Mouse (Mus musculus) forebrain, embryonic 10.5 days (tissue): ENCODE results near the gene Tagap. TPM values are rescaled to one million over a fixed set of nuclear protein-coding genes. Genes with fewer than 3 reads are reported as not detected.

Source experiments
- DNase-seq: peaks from one replicate; pipeline ENCODE4 v3.0.0-alpha.2; 2017; ENCODE audit warnings: low spot score; ENCODE audit errors: extremely low spot score
- H3K27ac ChIP-seq: fragments of 300-500 bp; sonication (generic); 2 replicates; pipeline ENCODE4 v1.5.1; 2016; ENCODE audit warnings: mild to moderate bottlenecking
- H3K27me3 ChIP-seq: fragments of 300-500 bp; sonication (generic); 2 replicates; pipeline ENCODE4 v1.6.1; 2016; ENCODE audit warnings: mild to moderate bottlenecking; ENCODE audit not compliant: poor library complexity, severe bottlenecking
- H3K36me3 ChIP-seq: fragments of 300-500 bp; sonication (generic); replicated peaks from 2 replicates; pipeline ENCODE4 v1.6.1; 2016; ENCODE audit warnings: mild to moderate bottlenecking, moderate library complexity
- H3K4me1 ChIP-seq: fragments of 300-500 bp; sonication (generic); 2 replicates; pipeline ENCODE4 v1.6.1; 2016
- H3K4me3 ChIP-seq: fragments of 300-500 bp; sonication (generic); 2 replicates; pipeline ENCODE4 v1.5.1; 2016; ENCODE audit warnings: mild to moderate bottlenecking, moderate library complexity
- H3K9me3 ChIP-seq: fragments of 300-500 bp; sonication (generic); 2 replicates; pipeline ENCODE4 v1.6.1; 2016; ENCODE audit warnings: mild to moderate bottlenecking, moderate library complexity
- WGBS: fragments of 180-500 bp; shearing (Covaris S2); methylation state at CpG from one replicate; pipeline ENCODE4 v1.1.7; 2016; 5-methylcytosine and 5-hydroxymethylcytosine counted together
- polyA plus RNA-seq: library from polyadenylated mRNA; unstranded; fragments of >200 nt; fragmentation: Nextera tagmentation; extraction: Ambion mirVana; gene quantifications from 2 replicates; pipeline ENCODE4 v1.2.1, GENCODE M21; 2016

Tagap gene
- 0.29 and 0.37 TPM in 2 replicates for polyA plus RNA-seq

DNA sequence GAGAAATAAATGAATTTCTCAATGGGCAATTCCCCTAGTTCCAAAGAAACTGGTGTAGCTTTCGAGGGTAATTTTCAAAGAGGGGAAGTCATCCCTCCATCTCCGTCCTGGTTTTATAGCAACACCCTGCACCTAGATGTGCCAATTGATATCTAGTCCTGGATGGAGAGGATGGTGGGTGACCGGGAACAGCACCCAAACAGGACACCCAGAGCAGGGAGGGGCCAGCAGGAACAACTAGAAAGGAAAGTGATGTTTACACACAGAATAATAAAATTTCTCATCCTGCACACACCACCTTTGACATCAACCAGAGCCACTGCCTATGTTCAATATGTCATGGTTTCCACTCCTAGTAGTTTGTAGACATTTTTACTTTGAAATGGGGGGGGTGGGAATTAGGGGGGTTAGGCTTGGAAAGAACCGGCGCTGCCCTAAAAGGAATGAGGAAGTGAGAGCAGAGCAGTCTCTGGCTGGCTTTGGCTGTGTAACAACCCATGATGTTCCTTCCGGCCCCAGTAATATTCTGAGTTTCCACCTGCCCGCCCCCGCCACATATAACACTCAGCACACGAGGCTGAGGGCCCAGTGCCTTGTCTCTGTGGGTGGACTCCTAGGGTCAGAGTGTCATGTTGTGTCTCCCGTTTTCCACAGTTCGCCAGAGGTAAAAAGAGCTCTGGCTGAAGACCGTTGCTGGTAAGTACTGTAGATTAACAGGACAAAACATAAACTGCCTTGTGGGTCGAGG, at the start of gene Tagap:
Tagap (plus strand) TSS at position 588 of the 748 bp plus-strand sequence.
- no peaks in the 10 kb centered on the region for H3K9me3 ChIP-seq
- H3K27ac ChIP-seq, result no peak within 1 kb of the TSS
- WGBS, result 79% methylated on average over 13 of the region's 13 CpGs
- no peaks in the 10 kb centered on the region for H3K27me3 ChIP-seq
- H3K4me3 ChIP-seq, result no peak within 1 kb of the TSS
- no peaks in the 10 kb centered on the region for H3K36me3 ChIP-seq
- DNase-seq, result no peak
- H3K4me1 ChIP-seq, result no peaks in the 10 kb centered on the region

DNA sequence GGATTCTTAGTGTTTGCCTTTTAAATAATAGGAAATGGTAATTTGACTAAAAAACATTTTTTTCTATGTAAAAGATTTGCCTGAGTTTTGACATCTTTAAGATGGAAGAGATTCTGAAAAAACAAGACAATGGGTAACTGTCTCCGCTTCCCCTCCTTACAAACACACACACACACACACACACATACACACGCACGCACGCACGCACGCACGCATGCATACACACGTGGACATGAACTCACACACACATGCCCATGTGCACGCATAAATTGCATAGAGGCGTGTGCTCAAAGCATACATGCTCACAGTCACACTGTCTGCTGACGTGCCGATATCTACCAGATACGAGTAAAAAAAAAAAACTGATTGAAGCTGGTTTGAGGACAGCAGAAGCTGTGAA, 49.3 kb upstream of the Tagap start:
- Histone ChIP-seq H3K9me3 (no peaks in the 10 kb centered on the region), H3K36me3 (no peaks in the 10 kb centered on the region), H3K4me1 (peaks cover 25% of the 10 kb centered on the region), H3K4me3 (no peak overlapping the region), H3K27ac (no peak overlapping the region), H3K27me3 (no peaks in the 10 kb centered on the region)
- no peak for DNase-seq
- WGBS, result 92% methylated on average over 13 of the region's 13 CpGs

DNA sequence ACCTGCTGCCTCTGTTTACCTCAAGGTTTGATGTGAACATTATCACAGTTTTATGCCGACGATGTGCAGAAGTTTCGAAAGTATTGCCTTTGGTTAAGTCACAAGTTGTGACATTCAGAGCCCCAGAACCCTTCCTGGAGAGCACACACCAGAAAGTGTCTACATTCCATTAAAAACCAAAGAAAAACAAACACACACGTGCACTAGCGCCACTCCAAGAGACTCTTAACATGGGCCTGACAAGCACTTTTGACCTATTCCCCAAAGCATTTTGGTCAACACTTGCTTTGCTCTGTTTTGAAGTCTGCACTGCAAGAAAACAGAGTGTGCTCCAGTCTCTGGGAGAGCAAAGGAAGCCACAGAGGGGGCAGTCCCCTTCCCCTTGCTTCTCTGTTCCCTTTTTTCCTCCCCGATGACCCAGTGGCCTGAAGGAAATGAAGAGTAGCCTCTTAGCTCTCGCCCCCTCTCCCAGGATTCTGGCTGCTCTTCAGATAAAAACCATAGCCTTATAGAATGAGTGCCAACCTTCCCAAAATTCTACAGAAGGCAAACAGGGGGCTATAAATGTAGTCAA, 48.5 kb upstream of the Tagap start:
- H3K4me1 ChIP-seq, result peaks cover 25% of the 10 kb centered on the region
- no peak overlapping the region for H3K4me3 ChIP-seq
- H3K36me3 ChIP-seq, result no peaks in the 10 kb centered on the region
- 77% methylated on average over 7 of the region's 7 CpGs for WGBS
- H3K27me3 ChIP-seq, result no peaks in the 10 kb centered on the region
- H3K27ac ChIP-seq, result no peak overlapping the region
- no peak for DNase-seq
- H3K9me3 ChIP-seq, result no peaks in the 10 kb centered on the region

DNA sequence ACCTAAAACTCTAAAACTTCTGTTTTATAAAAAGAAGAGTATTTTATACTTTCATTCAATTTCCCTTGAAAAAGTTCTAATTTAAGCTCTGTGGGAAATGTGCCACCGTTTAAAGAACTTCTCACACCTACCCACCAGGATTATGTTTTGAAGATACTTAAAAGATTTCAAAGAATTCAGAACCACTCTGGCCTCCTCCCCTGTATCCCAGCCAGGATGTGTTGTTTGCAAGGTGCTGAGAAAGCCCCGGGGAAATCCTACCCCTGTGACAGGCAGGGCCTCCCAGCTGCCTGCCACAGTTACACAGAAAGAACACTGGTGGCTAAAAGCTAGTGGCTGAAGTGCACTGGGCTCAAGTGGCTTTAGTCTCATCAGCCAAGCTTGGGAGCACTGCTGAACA, 47.9 kb upstream of the Tagap start:
- Histone ChIP-seq H3K4me1 (peaks cover 25% of the 10 kb centered on the region), H3K4me3 (no peak overlapping the region), H3K36me3 (no peaks in the 10 kb centered on the region), H3K9me3 (no peaks in the 10 kb centered on the region), H3K27ac (no peak overlapping the region), H3K27me3 (no peaks in the 10 kb centered on the region)
- 73% methylated on average over 2 of the region's 2 CpGs for WGBS
- DNase-seq, result no peak

DNA sequence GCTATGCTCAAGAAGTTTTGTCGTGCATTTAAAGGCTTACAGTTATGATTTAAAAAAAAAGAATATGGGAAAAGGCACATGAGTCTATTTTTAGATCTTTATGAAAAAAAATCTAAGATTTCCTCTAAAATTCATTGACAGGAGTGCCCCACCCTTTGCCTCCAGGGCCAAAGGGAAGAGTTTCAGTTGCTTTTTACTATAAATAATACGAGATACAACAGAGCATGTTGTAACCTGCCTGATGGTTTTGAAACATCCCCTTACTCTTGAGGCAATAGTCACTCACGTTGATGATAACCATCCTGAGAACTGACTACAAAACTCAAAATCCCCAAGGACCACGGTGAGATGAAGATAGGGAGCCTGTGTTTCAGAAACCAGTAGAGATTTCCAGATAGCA, 46.3 kb upstream of the Tagap start:
- whole genome bisulfite sequencing, result 91% methylated on average over 4 of the region's 4 CpGs
- no peaks in the 10 kb centered on the region for H3K36me3 ChIP-seq
- peaks cover 18% of the 10 kb centered on the region for H3K4me1 ChIP-seq
- no peak overlapping the region for H3K4me3 ChIP-seq
- DNase-seq, result no peak
- no peak overlapping the region for H3K27ac ChIP-seq
- H3K9me3 ChIP-seq, result no peaks in the 10 kb centered on the region
- H3K27me3 ChIP-seq, result no peaks in the 10 kb centered on the region

DNA sequence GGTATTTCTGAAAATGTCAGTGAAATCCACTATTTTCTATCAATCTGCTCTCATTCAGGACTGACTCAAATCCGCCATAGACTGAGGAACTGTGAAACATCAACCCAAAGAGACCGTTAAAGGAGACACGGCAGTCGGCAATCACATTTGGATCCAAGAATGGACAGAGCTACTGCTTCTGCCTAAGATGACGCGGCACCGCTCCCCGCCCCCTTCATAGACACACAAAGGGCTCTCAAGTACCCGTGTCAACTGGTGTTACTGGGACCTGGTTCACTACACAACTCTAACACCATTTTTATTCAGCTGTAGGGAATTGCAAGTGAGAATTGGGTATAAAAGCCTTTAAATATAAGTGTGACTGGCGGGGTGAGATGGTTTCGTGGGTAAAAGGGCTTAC, 42.7 kb upstream of the Tagap start:
- Histone ChIP-seq H3K4me3 (no peak overlapping the region), H3K27me3 (no peaks in the 10 kb centered on the region), H3K27ac (no peak overlapping the region), H3K36me3 (no peaks in the 10 kb centered on the region), H3K4me1 (no peaks in the 10 kb centered on the region), H3K9me3 (no peaks in the 10 kb centered on the region)
- WGBS, result 90% methylated on average over 11 of the region's 11 CpGs
- no peak for DNase-seq

DNA sequence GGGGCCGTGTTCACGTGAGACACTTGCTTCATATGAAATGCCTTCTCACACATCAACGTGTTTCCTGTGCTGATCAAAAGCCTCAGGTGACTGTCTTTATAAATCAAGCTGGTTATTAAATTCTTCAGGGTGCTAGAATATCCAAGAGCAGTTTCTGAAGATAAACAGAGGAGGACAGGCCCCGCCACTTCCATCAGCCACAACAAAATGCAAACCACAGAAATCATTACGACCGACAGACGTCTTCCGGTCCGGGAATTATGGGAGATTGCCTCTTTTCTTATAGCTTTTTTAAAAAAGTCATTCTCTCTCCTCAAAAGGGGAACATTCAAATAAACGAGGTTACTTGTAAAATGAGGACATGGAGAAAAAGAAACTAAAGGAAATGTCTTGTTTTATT, 41.2 kb upstream of the Tagap start:
- no peaks in the 10 kb centered on the region for H3K36me3 ChIP-seq
- H3K4me3 ChIP-seq, result no peak overlapping the region
- no peak overlapping the region for H3K27ac ChIP-seq
- 89% methylated on average over 10 of the region's 10 CpGs for WGBS
- no peak for DNase-seq
- no peaks in the 10 kb centered on the region for H3K27me3 ChIP-seq
- no peaks in the 10 kb centered on the region for H3K4me1 ChIP-seq
- no peaks in the 10 kb centered on the region for H3K9me3 ChIP-seq

DNA sequence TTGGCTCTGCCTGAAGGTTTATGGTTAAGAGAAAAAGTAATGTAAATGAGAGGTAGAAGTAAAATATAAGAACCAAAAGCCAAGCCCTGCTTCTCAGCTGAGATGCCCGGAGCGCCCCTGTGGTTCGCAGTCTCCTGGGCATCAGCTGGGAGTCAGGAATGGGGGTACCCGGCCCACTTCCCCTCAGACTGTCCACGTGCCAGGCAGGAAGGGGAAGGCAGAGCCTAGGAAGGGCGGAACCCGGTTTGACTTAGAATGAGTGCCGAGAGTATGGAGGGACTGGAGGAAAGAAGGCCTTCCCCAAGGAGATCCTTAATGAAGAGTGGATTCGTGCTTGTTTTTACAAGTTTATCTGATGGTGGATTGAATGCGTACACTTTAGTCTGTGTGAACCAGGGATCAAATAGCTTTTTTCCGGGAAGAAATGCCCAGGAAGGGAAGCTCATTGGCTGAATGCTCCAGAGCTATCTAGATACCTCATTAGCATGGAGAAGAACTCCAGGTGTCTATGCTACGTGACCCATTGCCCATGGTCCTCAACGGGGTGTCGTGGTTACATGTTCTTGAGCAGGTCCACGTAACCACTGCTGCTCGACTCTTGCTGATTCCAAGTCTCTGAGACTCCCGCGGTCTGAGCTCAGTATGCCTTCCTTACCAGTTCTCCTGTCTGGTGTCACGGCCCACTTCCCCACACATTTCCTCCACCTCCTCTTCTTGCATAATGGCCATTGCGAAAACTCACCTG, 38.6 kb upstream of the Tagap start:
- H3K36me3 ChIP-seq, result no peaks in the 10 kb centered on the region
- no peak overlapping the region for H3K4me3 ChIP-seq
- DNase-seq, result no peak
- H3K27me3 ChIP-seq, result no peaks in the 10 kb centered on the region
- H3K9me3 ChIP-seq, result no peaks in the 10 kb centered on the region
- WGBS, result 93% methylated on average over 20 of the region's 20 CpGs
- no peak overlapping the region for H3K27ac ChIP-seq
- H3K4me1 ChIP-seq, result peaks cover 6% of the 10 kb centered on the region; the same call in 1 of the 2 replicates

DNA sequence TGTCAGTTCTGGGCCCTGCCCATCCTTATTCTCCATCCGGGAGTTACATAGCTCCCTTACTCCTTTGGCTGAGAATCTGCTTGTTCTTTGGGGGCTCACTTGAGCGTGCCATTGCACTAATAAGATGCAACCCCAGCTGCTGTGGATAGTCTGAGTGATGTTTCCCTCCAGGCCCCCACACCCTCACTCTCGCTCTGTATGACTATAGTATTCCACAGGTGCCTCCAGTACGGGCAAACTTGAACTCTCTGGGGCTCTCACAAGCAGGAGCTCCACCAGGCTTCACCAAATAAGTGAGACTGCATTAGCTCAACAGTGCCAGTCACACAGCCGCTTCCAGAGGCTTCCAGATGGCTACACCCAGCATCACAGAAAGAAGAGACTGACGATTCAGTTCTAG, 37.5 kb upstream of the Tagap start:
- WGBS, result 91% methylated on average over 6 of the region's 6 CpGs
- no peaks in the 10 kb centered on the region for H3K36me3 ChIP-seq
- H3K27ac ChIP-seq, result no peak overlapping the region
- no peaks in the 10 kb centered on the region for H3K27me3 ChIP-seq
- H3K9me3 ChIP-seq, result no peaks in the 10 kb centered on the region
- no peak overlapping the region for H3K4me3 ChIP-seq
- peaks cover 6% of the 10 kb centered on the region; the same call in 1 of the 2 replicates for H3K4me1 ChIP-seq
- DNase-seq, result no peak

DNA sequence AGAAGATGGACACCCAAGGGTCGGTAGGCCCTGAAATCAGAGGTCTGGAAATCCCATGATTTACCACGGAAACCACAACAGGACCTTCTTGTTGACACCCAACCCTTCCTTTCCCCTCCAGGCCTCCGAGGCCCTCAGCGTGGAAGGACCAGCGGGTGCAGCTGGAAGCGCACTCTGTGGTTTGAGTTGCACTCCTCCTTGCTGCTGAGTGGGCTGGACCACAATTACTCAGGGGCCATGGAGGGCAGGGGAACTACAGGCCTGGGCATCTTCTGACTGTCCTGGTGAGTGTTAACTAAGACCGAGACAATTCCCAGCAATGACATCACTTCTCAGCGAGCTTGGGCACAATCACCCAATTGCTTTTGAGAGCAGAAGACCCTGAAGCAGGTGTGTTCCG, 36.8 kb upstream of the Tagap start:
- Histone ChIP-seq H3K4me1 (peaks cover 6% of the 10 kb centered on the region; the same call in 1 of the 2 replicates), H3K4me3 (no peak overlapping the region), H3K9me3 (no peaks in the 10 kb centered on the region), H3K36me3 (no peaks in the 10 kb centered on the region), H3K27me3 (no peaks in the 10 kb centered on the region), H3K27ac (no peak overlapping the region)
- DNase-seq, result no peak
- 84% methylated on average over 9 of the region's 9 CpGs for WGBS

DNA sequence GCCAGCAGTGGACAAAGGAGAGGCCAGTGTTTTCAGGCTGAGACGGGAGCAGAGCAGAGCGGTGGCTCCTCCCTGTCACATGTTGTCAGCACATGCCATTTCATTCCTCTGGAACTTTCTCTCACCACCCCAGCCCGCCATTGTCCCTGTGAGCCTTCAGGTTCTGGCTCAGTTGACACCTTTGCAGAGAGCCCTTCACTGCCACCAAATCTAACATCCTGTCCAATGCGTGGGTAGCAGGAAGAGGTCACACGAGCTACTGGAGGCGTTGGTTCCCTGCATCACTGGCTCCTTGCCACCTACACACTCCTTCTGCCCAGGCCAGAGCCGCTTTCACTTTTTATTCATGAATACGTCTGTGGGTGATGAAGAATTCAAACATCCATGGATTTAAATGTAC, 33.1 kb upstream of the Tagap start:
- Histone ChIP-seq H3K27me3 (no peaks in the 10 kb centered on the region), H3K4me3 (no peak overlapping the region), H3K27ac (no peak overlapping the region), H3K4me1 (peaks cover 6% of the 10 kb centered on the region; the same call in 1 of the 2 replicates), H3K36me3 (no peaks in the 10 kb centered on the region), H3K9me3 (no peaks in the 10 kb centered on the region)
- no peak for DNase-seq
- 86% methylated on average over 8 of the region's 8 CpGs for WGBS

DNA sequence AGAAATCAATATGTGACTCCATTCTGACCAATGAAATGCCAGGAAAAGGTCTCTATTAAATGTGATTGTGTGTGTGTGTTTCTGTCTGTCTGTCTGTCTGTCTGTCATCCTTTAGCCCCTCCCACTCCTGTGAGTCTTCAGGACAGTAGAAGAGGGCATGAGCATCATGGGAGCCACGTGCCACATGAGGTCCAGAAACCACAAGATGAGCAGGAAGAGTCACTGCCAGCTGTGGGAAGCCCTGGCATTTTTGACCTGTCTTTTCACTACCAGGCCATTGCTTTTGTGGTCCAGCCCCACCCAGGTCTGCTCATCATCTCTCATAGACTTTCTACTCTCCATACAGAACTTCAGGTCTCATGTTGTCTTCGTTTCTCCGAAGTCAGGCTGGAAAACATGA, 31.7 kb upstream of the Tagap start:
- Histone ChIP-seq H3K4me1 (peaks cover 6% of the 10 kb centered on the region; the same call in 1 of the 2 replicates), H3K36me3 (no peaks in the 10 kb centered on the region), H3K9me3 (no peaks in the 10 kb centered on the region), H3K27me3 (no peaks in the 10 kb centered on the region), H3K4me3 (no peak overlapping the region), H3K27ac (no peak overlapping the region)
- 88% methylated on average over 3 of the region's 3 CpGs for WGBS
- no peak for DNase-seq

DNA sequence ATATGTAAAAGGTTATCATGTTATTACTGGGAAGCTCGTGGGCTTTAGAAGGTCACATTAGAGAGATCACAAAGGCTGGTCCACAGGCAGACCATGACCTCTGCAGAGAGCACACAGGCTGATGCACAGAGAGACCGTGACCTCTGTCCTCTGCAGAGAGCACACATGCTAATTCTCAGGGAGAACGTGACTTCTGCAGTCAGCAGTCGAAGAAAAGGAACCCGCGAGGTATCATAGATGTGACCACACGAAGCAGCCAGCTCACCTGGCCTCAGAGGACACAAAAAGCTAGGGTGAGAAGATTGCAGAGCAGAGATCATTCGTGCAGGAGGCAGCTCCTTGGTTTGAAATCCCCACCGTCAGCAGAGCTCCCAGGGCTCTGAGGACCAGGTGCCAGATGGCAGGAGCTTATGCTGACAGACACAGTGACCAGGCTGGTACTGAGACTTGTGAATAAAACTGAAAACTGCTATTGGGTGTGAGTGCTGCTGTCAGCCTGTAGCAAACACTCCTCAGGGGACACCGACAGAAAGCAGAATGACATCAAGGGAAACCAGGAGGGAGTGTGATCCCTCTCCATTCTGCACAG, 29.7 kb upstream of the Tagap start:
- WGBS, result 82% methylated on average over 10 of the region's 10 CpGs
- Histone ChIP-seq H3K27me3 (no peaks in the 10 kb centered on the region), H3K4me3 (no peak overlapping the region), H3K36me3 (no peaks in the 10 kb centered on the region), H3K9me3 (no peaks in the 10 kb centered on the region), H3K4me1 (no peaks in the 10 kb centered on the region), H3K27ac (no peak overlapping the region)
- DNase-seq, result no peak
